Mouse (Mus musculus): ENCODE data around the gene Ccdc194.
"Not testable (repeated sequence)": the region's sequence is repeated elsewhere in the genome, so short reads cannot be mapped to it uniquely, and the experiment has no call there.

Gene Ccdc194

DNA sequence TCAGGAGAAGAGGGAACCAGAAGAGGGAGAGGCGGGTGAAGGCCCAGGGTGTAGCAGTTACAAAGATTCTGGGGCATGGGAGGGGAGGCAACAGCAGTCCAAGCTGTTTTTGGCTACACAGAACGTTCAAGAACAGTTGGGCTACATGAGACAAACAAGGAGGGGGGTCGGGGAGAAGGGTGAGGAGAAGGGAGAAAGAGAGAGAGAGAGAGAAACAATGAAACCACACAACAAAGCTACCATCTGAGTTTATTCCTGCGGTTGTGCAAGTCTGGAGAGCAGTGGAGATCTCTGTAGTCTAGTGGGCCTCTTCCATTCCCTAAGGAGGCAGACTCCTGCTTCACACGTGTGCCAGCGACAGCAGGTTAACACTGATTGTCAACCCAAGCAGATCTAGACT, 28.5 kb upstream of the Ccdc194 start:
- DNase-seq (ENCODE audit: low spot score in 2 of 2): no peak

DNA sequence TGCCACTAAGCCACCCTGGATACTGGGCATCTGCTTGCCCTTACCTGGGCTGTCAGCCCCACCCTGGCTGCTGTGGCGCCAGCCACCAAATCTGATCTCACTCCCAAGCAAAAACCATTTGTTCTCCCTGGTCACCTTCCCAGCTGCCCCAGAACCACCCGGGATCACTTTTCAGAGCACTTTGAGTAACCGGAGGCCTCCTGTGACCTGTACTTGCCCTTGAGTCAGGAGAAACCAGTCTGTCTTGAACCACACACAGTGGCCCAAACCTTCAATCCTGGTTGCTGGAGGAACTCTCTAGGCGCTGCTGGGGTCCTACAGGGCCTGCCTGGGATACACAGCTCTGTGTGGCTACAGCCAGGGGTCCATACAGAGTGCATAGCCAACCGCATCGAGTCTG, 27.3 kb upstream of the Ccdc194 start:
- no peak for DNase-seq (ENCODE audit: low spot score in 2 of 2)

- DNase-seq (ENCODE audit: low spot score in 2 of 2): no peak
Measured at GRCm38 (mm10) chr8:71550754-71551153, 25.2 kb upstream of the Ccdc194 start.

- DNase-seq (ENCODE audit: low spot score in 2 of 2): no peak
Measured at GRCm38 (mm10) chr8:71547590-71547989, 22.1 kb upstream of the Ccdc194 start.

DNA sequence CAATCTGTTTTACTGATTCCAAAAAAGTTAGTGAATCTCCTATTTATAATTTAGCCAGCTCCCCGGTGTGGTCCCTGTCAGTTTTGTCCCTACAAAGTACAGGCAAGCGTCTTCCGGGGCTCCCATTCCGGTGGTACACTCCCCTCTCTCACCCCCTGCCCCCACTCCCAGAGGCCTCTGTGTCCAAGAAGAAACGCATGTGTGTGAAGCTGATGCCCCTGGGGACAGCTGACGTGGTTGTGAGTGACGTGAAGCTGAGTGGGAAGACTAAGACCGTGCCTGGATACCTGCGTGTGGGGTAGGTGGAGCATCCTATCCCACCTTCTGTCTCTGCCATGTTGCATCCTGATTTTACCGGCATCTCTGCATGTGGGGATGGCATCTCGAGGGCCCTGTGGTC, 19.5 kb upstream of the Ccdc194 start:
- DNase-seq (ENCODE audit: low spot score in 2 of 2): no peak

DNA sequence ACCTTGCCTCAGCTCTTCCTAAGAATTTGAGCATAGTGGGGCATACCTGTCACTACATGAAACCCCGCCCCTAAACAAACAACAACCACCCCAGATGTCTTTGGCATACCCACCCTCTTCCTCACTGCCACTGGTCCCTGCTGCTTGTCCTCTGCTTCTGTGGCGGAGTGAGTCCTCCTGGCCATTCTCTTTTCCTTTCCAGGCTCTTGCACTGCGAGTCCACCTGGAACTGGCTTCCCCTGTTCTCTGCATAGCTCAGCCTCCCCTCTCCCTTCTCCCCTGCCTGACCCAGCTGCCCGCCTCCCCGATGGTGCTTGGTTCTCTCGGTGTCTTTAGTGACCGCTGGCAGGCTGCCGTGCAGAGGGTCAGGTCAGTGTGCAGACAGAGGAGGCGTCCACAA, 18.2 kb upstream of the Ccdc194 start:
- DNase-seq (ENCODE audit: low spot score in 2 of 2): no peak

DNA sequence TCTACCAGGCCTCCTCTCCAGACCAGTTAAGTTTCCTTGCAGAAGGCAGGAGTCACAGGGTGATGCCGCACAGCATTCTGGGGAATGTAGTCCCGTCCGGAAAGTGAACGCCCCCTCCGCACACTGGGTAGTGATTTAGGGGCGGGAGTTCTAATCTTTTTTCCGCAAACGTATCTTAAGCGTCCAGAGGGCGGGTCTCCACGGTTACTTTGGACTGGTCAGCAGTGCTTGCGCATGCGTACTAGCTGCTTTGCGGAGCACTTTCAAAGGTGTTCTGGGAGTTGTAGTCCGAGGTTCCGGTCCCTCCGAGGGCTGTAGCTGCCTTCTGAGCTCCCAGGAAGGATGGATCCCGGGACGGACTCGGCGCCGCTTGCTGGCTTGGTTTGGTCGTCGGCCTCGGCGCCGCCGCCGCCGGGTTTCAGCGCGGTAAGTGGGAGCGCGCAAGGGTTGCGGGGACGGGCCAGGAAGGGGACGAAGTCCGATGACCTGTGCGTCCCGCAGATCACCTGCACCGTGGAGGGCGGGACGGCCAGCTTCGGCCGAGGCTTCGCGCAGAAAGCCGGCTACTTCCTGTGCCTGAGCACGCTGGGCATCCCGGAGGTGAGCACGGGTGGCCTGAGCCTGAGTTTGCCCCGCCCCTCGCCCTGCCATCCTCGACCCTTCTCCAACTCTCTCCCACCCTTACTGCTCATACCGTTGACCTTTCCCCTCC, 17.3 kb upstream of the Ccdc194 start, which contains the start of gene Mvb12a:
Gene Mvb12a (plus strand): TSS at position 291 of the 712 bp plus-strand sequence.
- DNase-seq (ENCODE audit: low spot score in 2 of 2): peak; percentile 96 to 98

DNA sequence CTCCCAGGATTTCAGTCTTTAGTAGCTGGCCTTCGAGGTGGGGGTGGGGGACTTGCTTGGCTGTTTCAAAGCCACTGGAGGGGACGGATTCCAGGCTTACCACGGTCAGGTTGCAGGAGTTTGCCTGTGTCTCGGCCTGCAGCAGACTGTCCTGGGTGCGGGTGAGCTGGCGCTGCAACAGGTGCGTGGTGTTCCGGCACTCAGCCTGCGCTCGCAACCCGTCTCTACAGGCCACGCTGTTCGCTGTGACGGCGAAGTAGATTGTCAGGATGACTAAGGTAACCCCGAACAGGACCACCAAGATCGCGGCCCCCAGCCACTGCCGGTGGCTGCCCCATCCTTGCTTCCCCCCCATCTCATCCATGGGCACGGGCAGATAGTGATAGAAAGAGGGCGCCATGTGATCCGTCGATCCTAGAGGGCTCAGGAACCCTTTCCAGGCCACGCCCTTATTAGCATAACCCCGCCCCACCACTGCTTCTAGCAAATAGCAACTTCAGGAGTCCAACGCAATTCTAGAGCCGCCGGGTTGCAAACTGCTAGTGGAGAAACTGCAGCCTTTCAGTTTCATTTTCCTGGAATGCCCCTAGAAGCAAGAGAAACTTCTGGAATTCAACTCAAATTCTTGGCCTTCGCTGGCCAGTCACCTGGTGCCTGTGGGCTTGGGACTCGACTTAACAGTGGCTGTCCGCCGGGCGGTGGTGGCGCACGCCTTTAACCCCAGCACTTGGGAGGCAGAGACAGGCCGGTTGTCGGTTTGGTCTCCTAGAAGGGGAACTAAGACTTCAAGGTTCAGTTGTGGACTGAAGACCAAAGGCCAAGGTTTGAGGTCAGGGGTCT, 11.7 kb upstream of the Ccdc194 start, which contains the start of gene Bst2:
Gene Bst2 (minus strand): TSS at position 429 of the 840 bp plus-strand sequence.
- DNase-seq (ENCODE audit: low spot score in 2 of 2): peak; percentile 8 to 31

- DNase-seq (ENCODE audit: low spot score in 2 of 2): no peak
Measured at GRCm38 (mm10) chr8:71535663-71536062, 10.2 kb upstream of the Ccdc194 start.

- DNase-seq (ENCODE audit: low spot score in 2 of 2): no peak
Measured at GRCm38 (mm10) chr8:71534263-71534810, 8.8 kb upstream of the Ccdc194 start.

DNA sequence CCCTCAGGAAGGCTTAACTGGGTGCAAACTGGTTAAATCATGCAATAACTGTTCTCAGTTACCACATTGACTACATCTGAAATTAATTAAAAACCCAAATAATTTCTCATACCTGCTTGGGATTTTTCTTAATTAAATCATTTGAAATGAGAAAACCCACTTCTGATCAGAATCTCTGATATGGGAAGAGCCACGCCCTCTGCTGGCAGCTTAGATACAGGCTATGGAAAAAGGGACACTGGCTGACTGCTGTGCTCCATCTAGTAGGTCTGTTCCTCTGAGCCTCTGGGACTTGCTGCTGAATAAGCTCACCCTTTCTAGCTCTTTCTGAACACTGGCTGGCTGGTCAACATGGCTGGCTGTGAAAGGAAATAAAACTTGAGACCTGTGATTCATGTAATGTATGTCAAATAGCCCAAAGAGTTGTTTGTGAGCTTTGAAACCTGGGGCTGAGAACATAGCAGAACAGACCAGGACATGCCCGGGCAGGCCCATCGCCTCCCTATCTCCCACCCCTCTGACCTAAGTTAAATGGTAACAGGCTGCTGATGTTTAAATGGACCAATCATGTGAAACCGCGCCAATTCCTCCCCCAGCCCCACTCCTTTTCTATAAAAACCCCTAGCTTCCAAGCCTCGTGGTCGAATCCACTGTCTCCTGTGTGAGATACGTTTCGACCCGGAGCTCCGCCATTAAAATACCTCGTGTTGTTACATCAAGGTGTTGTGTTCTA, 5.4 kb upstream of the Ccdc194 start:
- DNase-seq (ENCODE audit: low spot score in 2 of 2): peak in 1 of 2 experiments; percentile 26

GRCm38 (mm10) chr8:71528362-71529073, 3.0 kb upstream of the Ccdc194 start:
- no peak for DNase-seq (ENCODE audit: low spot score in 2 of 2)

DNA sequence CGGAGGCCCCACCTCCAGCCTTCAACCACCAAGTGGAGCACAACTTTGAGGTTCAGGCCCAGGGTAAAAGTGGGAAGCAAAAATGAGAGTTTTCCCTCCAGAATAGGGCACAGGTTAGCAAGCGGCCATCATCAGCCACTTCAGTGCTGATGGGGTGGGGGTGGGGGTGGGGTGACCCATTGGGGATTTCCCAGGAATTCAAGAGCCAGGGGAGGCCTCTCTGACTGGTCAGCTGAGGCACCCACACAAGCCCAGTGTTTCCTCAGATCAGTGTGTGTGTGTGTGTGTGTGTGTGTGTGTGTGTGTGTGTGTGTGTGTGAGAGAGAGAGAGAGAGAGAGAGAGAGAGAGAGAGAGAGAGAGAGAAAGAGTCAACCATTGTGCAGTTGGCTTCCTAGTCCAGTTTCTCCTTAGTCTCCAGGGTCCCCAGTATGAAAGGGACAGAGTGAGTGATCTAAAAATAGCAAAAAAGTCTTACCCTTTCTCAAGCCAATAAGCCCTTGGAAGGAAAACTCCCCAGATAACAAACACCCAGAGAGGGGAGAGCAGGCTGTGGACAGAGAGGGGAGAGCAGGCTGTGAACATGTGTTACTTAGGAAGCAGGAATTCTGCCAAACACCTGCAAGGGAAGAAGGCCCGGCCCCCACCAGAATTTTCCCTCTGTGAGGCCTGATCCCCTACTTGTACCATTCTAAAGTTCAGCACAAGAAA, 1.8 kb upstream of the Ccdc194 start:
- no peak for DNase-seq (ENCODE audit: low spot score in 2 of 2)

GRCm38 (mm10) chr8:71526272-71526671, 761 bp upstream of the Ccdc194 start:
- no peak for DNase-seq (ENCODE audit: low spot score in 2 of 2)

DNA sequence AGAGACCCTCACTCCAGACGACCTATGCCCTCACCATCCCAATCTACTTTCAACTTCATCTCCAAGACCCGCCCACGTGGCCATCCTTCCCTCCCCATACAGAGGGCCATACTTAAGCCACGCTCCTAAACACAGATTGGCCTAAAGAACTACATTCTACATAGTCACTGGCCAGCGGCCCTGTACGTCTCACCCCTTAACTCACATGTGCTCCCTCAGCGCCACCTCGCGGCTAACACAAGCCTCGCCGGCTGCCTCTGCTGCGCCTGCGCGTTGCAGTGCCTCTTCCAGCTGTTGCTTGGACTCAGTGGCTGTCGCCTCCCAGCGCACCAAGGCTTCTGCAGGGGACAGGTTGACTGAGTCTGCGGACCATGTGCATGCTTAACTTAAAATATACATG, 3.9 kb downstream of the Ccdc194 start:
- peak; percentile 90 to 94 for DNase-seq (ENCODE audit: low spot score in 2 of 2)

DNA sequence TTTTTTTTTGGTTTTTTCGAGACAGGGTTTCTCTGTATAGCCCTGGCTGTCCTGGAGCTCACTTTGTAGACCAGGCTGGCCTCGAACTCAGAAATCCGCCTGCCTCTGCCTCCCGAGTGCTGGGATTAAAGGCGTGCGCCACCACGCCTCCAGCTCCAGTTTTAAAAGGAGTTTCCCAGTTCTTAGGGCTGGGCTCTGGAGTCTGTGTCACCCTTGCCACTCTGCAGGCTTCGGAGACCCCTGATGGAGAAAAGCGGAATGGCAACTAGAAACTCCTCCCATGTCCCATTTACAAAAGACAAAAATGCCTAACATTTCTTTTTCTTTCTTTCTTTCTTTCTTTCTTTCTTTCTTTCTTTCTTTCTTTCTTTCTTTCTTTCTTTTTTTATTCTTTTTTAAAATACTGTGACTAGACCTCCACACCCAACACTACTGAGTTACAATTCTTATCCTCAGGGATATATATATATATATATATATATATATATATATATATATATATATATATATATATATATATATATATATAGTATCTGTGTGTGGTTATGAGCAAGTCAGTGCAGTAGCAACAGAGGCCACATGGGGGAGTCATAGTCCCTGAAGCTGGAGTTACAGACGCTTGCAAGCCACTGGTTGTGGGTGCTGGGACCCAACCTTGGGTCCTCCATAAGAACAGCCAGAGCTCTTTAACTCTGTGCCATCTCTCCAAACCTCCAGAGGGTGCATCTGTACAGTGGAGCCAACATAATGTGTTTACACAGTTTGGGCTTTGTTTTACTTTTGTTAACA, 6.3 kb downstream of the Ccdc194 start:
- DNase-seq (ENCODE audit: low spot score in 2 of 2): not testable (repeated sequence)

DNA sequence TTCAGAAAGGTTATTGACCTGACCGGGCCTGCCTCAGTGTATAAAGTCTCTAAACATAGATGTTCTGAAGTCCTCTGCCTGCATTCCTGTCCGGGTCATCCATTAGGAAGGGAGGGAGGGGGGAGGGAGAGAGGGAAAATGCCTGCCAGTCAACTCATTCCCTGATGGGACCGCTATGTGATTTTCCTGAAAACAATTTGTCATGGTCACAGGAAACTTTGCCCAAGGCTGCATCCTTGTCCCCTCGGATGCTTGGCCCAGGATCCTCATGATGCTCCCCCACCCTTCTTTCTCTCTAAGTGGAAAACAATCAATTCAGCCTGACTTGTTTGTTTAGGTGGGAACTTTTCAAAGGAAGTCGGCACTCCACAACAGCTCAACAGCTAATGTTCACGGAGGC, 8.7 kb downstream of the Ccdc194 start:
- no peak for DNase-seq (ENCODE audit: low spot score in 2 of 2)

GRCm38 (mm10) chr8:71515043-71515442, 10.5 kb downstream of the Ccdc194 start:
- no peak for DNase-seq (ENCODE audit: low spot score in 2 of 2)

DNA sequence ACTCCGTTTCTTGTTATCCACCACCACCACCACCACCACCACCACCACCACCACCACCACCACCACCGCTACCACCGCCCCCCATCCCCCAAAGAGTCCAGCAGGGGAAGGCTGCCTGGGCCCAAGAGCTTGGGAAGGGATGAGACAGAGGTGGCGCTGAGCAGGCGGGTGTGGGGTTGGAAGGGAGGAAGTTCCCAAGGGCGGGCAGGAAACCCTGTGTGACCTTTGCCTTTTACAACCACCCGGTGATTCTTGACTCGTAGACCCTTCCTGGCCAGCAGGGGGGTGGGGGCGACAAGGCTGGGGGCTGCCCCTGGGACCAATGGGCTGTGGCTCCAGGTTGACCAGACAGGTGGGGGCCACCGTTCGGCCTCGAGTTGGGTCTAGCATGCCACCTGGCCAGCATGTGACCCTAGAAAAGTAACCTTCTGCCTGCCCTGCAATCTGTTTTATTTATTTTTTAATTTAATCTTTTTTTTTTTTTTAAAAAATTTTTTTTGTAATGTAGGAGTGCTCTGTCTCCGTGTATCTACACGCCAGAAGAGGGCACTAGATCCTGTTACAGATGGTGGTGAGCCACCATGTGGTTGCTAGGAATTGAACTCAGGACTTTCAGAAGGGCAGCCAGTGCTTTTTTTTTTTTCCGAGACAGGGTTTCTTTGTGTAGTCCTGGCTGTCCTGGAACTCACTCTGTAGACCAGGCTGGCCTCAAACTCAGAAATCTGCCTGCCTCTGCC, 12.3 kb downstream of the Ccdc194 start:
- no peak for DNase-seq (ENCODE audit: low spot score in 2 of 2)
